Mouse (Mus musculus): ENCODE data around the gene Rhob. TPM values are rescaled to one million over a fixed set of nuclear protein-coding genes. Genes with fewer than 3 reads are reported as not detected.

The Rhob gene
- total and polyA plus RNA-seq, 2 experiments from 2014 or later, result 74.1 to 329 TPM

GRCm38 (mm10) chr12:8497314-8497706 lies 2.5 kb downstream of the Rhob start:
- H3K27me3 ChIP-seq (ENCODE audit: insufficient read depth, low read length), result no peaks in the 10 kb centered on the region
- DNase-seq (ENCODE audit: low spot score) (no peak), ATAC-seq (ENCODE audit: low FRiP score) (no peak)
- no peak for TF ChIP-seq CTCF (IDR thresholded peaks at IDR 0.05)
- peak overlapping the region; percentile 54 for H3K9ac ChIP-seq (replicated peaks; ENCODE audit: low read length, poor library complexity, severe bottlenecking)
- H3K36me3 ChIP-seq (ENCODE audit: insufficient read depth, low read length), result no peaks in the 10 kb centered on the region
- peaks cover 19% of the 10 kb centered on the region; the same call in 1 of the 2 replicates for H3K4me1 ChIP-seq (ENCODE audit: insufficient read depth, low read length)
- H3K4me2 ChIP-seq (ENCODE audit: low read depth, low read length, poor library complexity, severe bottlenecking), result peak overlapping the region; percentile 86
- no peaks in the 10 kb centered on the region for H3K9me3 ChIP-seq (ENCODE audit: low read length)
- 16% methylated on average over 2 of the region's 2 CpGs for WGBS
- H3K27ac ChIP-seq (ENCODE audit: low read depth, low read length), result no peak overlapping the region; the same call in 1 of the 2 replicates
- H3K4me3 ChIP-seq (ENCODE audit: low read depth, low read length), result peak overlapping the region; percentile 96

GRCm38 (mm10) chr12:8496679-8497313 lies 3.0 kb downstream of the Rhob start:
- Histone ChIP-seq H3K9me3 (ENCODE audit: low read length) (no peaks in the 10 kb centered on the region), H3K9ac (replicated peaks; ENCODE audit: low read length, poor library complexity, severe bottlenecking) (peak overlapping the region; percentile 29; the same call in 1 of the 2 replicates), H3K27me3 (ENCODE audit: insufficient read depth, low read length) (no peaks in the 10 kb centered on the region), H3K4me2 (ENCODE audit: low read depth, low read length, poor library complexity, severe bottlenecking) (peak overlapping the region; percentile 86), H3K4me3 (ENCODE audit: low read depth, low read length) (peak overlapping the region; percentile 96), H3K4me1 (ENCODE audit: insufficient read depth, low read length) (peaks cover 19% of the 10 kb centered on the region; the same call in 1 of the 2 replicates), H3K36me3 (ENCODE audit: insufficient read depth, low read length) (no peaks in the 10 kb centered on the region), H3K27ac (ENCODE audit: low read depth, low read length) (peak overlapping the region; percentile 67; the same call in 1 of the 2 replicates)
- ATAC-seq (ENCODE audit: low FRiP score) (no peak), DNase-seq (ENCODE audit: low spot score) (no peak)
- 20% methylated on average over 2 of the region's 2 CpGs for whole genome bisulfite sequencing
- TF ChIP-seq CTCF (IDR thresholded peaks at IDR 0.05), result no peak

- Histone ChIP-seq H3K4me3 (ENCODE audit: low read depth, low read length) (peak overlapping the region; percentile 96), H3K27me3 (ENCODE audit: insufficient read depth, low read length) (no peaks in the 10 kb centered on the region), H3K36me3 (ENCODE audit: insufficient read depth, low read length) (no peaks in the 10 kb centered on the region), H3K4me2 (ENCODE audit: low read depth, low read length, poor library complexity, severe bottlenecking) (peak overlapping the region; percentile 86), H3K9me3 (ENCODE audit: low read length) (no peaks in the 10 kb centered on the region), H3K9ac (replicated peaks; ENCODE audit: low read length, poor library complexity, severe bottlenecking) (0 out of 2 replicates have a peak overlapping the region, but pooled peaks have one; percentile 29), H3K4me1 (ENCODE audit: insufficient read depth, low read length) (peaks cover 17% of the 10 kb centered on the region; the same call in 1 of the 2 replicates), H3K27ac (ENCODE audit: low read depth, low read length) (peak overlapping the region; percentile 67)
- peak; percentile 66 for DNase-seq (ENCODE audit: low spot score)
- TF ChIP-seq CTCF (IDR thresholded peaks at IDR 0.05), result no peak
- 17% methylated on average over 15 of the region's 15 CpGs for WGBS
- ATAC-seq (ENCODE audit: low FRiP score), result no peak
These were observed 3.7 kb downstream of the Rhob start for GRCm38 (mm10) chr12:8495881-8496678.

- 88% methylated on average over 3 of the region's 3 CpGs for WGBS
- Histone ChIP-seq H3K27ac (ENCODE audit: low read depth, low read length) (no peak overlapping the region), H3K4me1 (ENCODE audit: insufficient read depth, low read length) (peaks cover 13% of the 10 kb centered on the region; the same call in 1 of the 2 replicates), H3K27me3 (ENCODE audit: insufficient read depth, low read length) (no peaks in the 10 kb centered on the region), H3K9me3 (ENCODE audit: low read length) (no peaks in the 10 kb centered on the region), H3K9ac (replicated peaks; ENCODE audit: low read length, poor library complexity, severe bottlenecking) (no peak overlapping the region), H3K4me3 (ENCODE audit: low read depth, low read length) (no peak overlapping the region), H3K36me3 (ENCODE audit: insufficient read depth, low read length) (no peaks in the 10 kb centered on the region), H3K4me2 (ENCODE audit: low read depth, low read length, poor library complexity, severe bottlenecking) (no peak overlapping the region)
- TF ChIP-seq CTCF (IDR thresholded peaks at IDR 0.05), result no peak
- no peak for ATAC-seq (ENCODE audit: low FRiP score)
- no peak for DNase-seq (ENCODE audit: low spot score)
These were observed 5.1 kb downstream of the Rhob start for GRCm38 (mm10) chr12:8494675-8495074.

- Histone ChIP-seq H3K27me3 (ENCODE audit: insufficient read depth, low read length) (no peaks in the 10 kb centered on the region), H3K9me3 (ENCODE audit: low read length) (no peaks in the 10 kb centered on the region), H3K4me2 (ENCODE audit: low read depth, low read length, poor library complexity, severe bottlenecking) (no peak overlapping the region), H3K27ac (ENCODE audit: low read depth, low read length) (no peak overlapping the region), H3K36me3 (ENCODE audit: insufficient read depth, low read length) (no peaks in the 10 kb centered on the region), H3K9ac (replicated peaks; ENCODE audit: low read length, poor library complexity, severe bottlenecking) (no peak overlapping the region), H3K4me3 (ENCODE audit: low read depth, low read length) (no peak overlapping the region), H3K4me1 (ENCODE audit: insufficient read depth, low read length) (peaks cover 13% of the 10 kb centered on the region; the same call in 1 of the 2 replicates)
- DNase-seq (ENCODE audit: low spot score), result no peak
- whole genome bisulfite sequencing, result 48% methylated on average over 3 of the region's 3 CpGs
- TF ChIP-seq CTCF (IDR thresholded peaks at IDR 0.05), result no peak
- ATAC-seq (ENCODE audit: low FRiP score), result no peak
These were observed 6.4 kb downstream of the Rhob start for GRCm38 (mm10) chr12:8493386-8493785.

GRCm38 (mm10) chr12:8489098-8489497 lies 10.7 kb downstream of the Rhob start:
- WGBS, result 36% methylated on average over 4 of the region's 4 CpGs
- no peaks in the 10 kb centered on the region for H3K36me3 ChIP-seq (ENCODE audit: insufficient read depth, low read length)
- H3K9me3 ChIP-seq (ENCODE audit: low read length), result no peaks in the 10 kb centered on the region
- no peak overlapping the region for H3K4me2 ChIP-seq (ENCODE audit: low read depth, low read length, poor library complexity, severe bottlenecking)
- ATAC-seq (ENCODE audit: low FRiP score), result no peak
- no peaks in the 10 kb centered on the region for H3K27me3 ChIP-seq (ENCODE audit: insufficient read depth, low read length)
- no peak for DNase-seq (ENCODE audit: low spot score)
- H3K4me1 ChIP-seq (ENCODE audit: insufficient read depth, low read length), result no peaks in the 10 kb centered on the region
- TF ChIP-seq CTCF (IDR thresholded peaks at IDR 0.05), result no peak
- H3K27ac ChIP-seq (ENCODE audit: low read depth, low read length), result no peak overlapping the region
- H3K4me3 ChIP-seq (ENCODE audit: low read depth, low read length), result no peak overlapping the region
- H3K9ac ChIP-seq (replicated peaks; ENCODE audit: low read length, poor library complexity, severe bottlenecking), result no peak overlapping the region
